Mouse (Mus musculus): Measurements from ENCODE around the gene Vav3. TPM values are rescaled to one million over a fixed set of nuclear protein-coding genes. Genes with fewer than 3 reads are reported as not detected.

Vav3 gene
- polyA plus RNA-seq, 1 experiment from 2014 or later, result 6.6 TPM

GRCm38 (mm10) chr3:109454633-109455032 lies 114.2 kb downstream of the Vav3 start:
- Histone ChIP-seq H3K9ac (replicated peaks) (no peak overlapping the region), H3K27me3 (no peaks in the 10 kb centered on the region), H3K4me1 (no peaks in the 10 kb centered on the region), H3K4me3 (no peak overlapping the region), H3K36me3 (no peaks in the 10 kb centered on the region), H3K27ac (replicated peaks) (no peak overlapping the region), H3K9me3 (0 out of 2 replicates have a peak, but pooled peaks cover 2% of the 10 kb centered on the region), H3K4me2 (replicated peaks) (no peak overlapping the region)
- ATAC-seq (replicated peaks), result no peak
- WGBS, result 62% methylated on average over 1 of the region's 1 CpGs

GRCm38 (mm10) chr3:109456340-109456739 lies 115.9 kb downstream of the Vav3 start:
- H3K4me2 ChIP-seq (replicated peaks), result no peak overlapping the region
- H3K9me3 ChIP-seq, result 0 out of 2 replicates have a peak, but pooled peaks cover 2% of the 10 kb centered on the region
- no peak overlapping the region for H3K27ac ChIP-seq (replicated peaks)
- H3K27me3 ChIP-seq, result no peaks in the 10 kb centered on the region
- no peaks in the 10 kb centered on the region for H3K36me3 ChIP-seq
- H3K4me1 ChIP-seq, result no peaks in the 10 kb centered on the region
- no peak overlapping the region for H3K4me3 ChIP-seq
- ATAC-seq (replicated peaks), result no peak
- WGBS, result 93% methylated on average over 1 of the region's 1 CpGs
- no peak overlapping the region for H3K9ac ChIP-seq (replicated peaks)

GRCm38 (mm10) chr3:109463684-109464083 lies 123.2 kb downstream of the Vav3 start:
- H3K27me3 ChIP-seq, result no peaks in the 10 kb centered on the region
- no peaks in the 10 kb centered on the region for H3K9me3 ChIP-seq
- no peak overlapping the region for H3K9ac ChIP-seq (replicated peaks)
- no peak overlapping the region for H3K27ac ChIP-seq (replicated peaks)
- no peak overlapping the region for H3K4me2 ChIP-seq (replicated peaks)
- H3K36me3 ChIP-seq, result no peaks in the 10 kb centered on the region
- no peak overlapping the region for H3K4me3 ChIP-seq
- no peak for ATAC-seq (replicated peaks)
- no peaks in the 10 kb centered on the region for H3K4me1 ChIP-seq
- 64% methylated on average over 6 of the region's 6 CpGs for whole genome bisulfite sequencing

GRCm38 (mm10) chr3:109464600-109464999 lies 124.1 kb downstream of the Vav3 start:
- Histone ChIP-seq H3K27me3 (no peaks in the 10 kb centered on the region), H3K4me1 (no peaks in the 10 kb centered on the region), H3K27ac (replicated peaks) (no peak overlapping the region), H3K36me3 (no peaks in the 10 kb centered on the region), H3K4me2 (replicated peaks) (no peak overlapping the region), H3K9ac (replicated peaks) (no peak overlapping the region), H3K4me3 (no peak overlapping the region), H3K9me3 (no peaks in the 10 kb centered on the region)
- ATAC-seq (replicated peaks), result no peak
- 86% methylated on average over 8 of the region's 8 CpGs for WGBS

GRCm38 (mm10) chr3:109466541-109466940 lies 126.1 kb downstream of the Vav3 start:
- H3K9ac ChIP-seq (replicated peaks), result no peak overlapping the region
- H3K27ac ChIP-seq (replicated peaks), result no peak overlapping the region
- ATAC-seq (replicated peaks), result no peak
- H3K4me1 ChIP-seq, result no peaks in the 10 kb centered on the region
- H3K36me3 ChIP-seq, result no peaks in the 10 kb centered on the region
- no peaks in the 10 kb centered on the region for H3K9me3 ChIP-seq
- no peak overlapping the region for H3K4me2 ChIP-seq (replicated peaks)
- no peaks in the 10 kb centered on the region for H3K27me3 ChIP-seq
- H3K4me3 ChIP-seq, result no peak overlapping the region

- no peak for ATAC-seq (replicated peaks)
Observed at GRCm38 (mm10) chr3:109467288-109467687, 126.8 kb downstream of the Vav3 start.

GRCm38 (mm10) chr3:109469465-109469864 lies 129.0 kb downstream of the Vav3 start:
- Histone ChIP-seq H3K27me3 (no peaks in the 10 kb centered on the region), H3K4me2 (replicated peaks) (no peak overlapping the region), H3K4me3 (no peak overlapping the region), H3K4me1 (no peaks in the 10 kb centered on the region), H3K9ac (replicated peaks) (no peak overlapping the region), H3K27ac (replicated peaks) (no peak overlapping the region), H3K9me3 (no peaks in the 10 kb centered on the region), H3K36me3 (no peaks in the 10 kb centered on the region)
- WGBS, result 62% methylated on average over 3 of the region's 3 CpGs
- ATAC-seq (replicated peaks), result no peak

More at GRCm38 (mm10) chr3:109467288-109467687, 126.8 kb downstream of the Vav3 start:
- Histone ChIP-seq H3K27me3 (no peaks in the 10 kb centered on the region), H3K4me2 (replicated peaks) (no peak overlapping the region), H3K36me3 (no peaks in the 10 kb centered on the region), H3K9me3 (no peaks in the 10 kb centered on the region), H3K4me3 (no peak overlapping the region), H3K27ac (replicated peaks) (no peak overlapping the region), H3K4me1 (no peaks in the 10 kb centered on the region), H3K9ac (replicated peaks) (no peak overlapping the region)
- WGBS, result 80% methylated on average over 4 of the region's 4 CpGs

GRCm38 (mm10) chr3:109470651-109471255 lies 130.3 kb downstream of the Vav3 start:
- 97% methylated on average over 1 of the region's 1 CpGs for WGBS
- Histone ChIP-seq H3K9ac (replicated peaks) (no peak overlapping the region), H3K27ac (replicated peaks) (no peak overlapping the region), H3K4me1 (no peaks in the 10 kb centered on the region), H3K4me3 (no peak overlapping the region), H3K9me3 (no peaks in the 10 kb centered on the region), H3K36me3 (no peaks in the 10 kb centered on the region), H3K4me2 (replicated peaks) (no peak overlapping the region), H3K27me3 (no peaks in the 10 kb centered on the region)
- no peak for ATAC-seq (replicated peaks)

- Histone ChIP-seq H3K4me2 (replicated peaks) (no peak overlapping the region), H3K27me3 (no peaks in the 10 kb centered on the region), H3K9ac (replicated peaks) (no peak overlapping the region), H3K4me3 (no peak overlapping the region), H3K27ac (replicated peaks) (no peak overlapping the region), H3K4me1 (no peaks in the 10 kb centered on the region), H3K36me3 (no peaks in the 10 kb centered on the region), H3K9me3 (no peaks in the 10 kb centered on the region)
- WGBS, result 72% methylated on average over 8 of the region's 8 CpGs
- ATAC-seq (replicated peaks), result no peak
Observed at GRCm38 (mm10) chr3:109476521-109476920, 136.1 kb downstream of the Vav3 start.

GRCm38 (mm10) chr3:109478297-109478696 lies 137.8 kb downstream of the Vav3 start:
- H3K4me1 ChIP-seq, result no peaks in the 10 kb centered on the region
- no peak overlapping the region for H3K4me3 ChIP-seq
- no peak overlapping the region for H3K4me2 ChIP-seq (replicated peaks)
- H3K36me3 ChIP-seq, result no peaks in the 10 kb centered on the region
- no peak overlapping the region for H3K27ac ChIP-seq (replicated peaks)
- H3K9ac ChIP-seq (replicated peaks), result no peak overlapping the region
- H3K27me3 ChIP-seq, result no peaks in the 10 kb centered on the region
- ATAC-seq (replicated peaks), result no peak
- WGBS, result 87% methylated on average over 4 of the region's 4 CpGs
- no peaks in the 10 kb centered on the region for H3K9me3 ChIP-seq

GRCm38 (mm10) chr3:109480625-109481024 lies 140.2 kb downstream of the Vav3 start:
- ATAC-seq (replicated peaks), result no peak
- no peaks in the 10 kb centered on the region for H3K4me1 ChIP-seq
- H3K9me3 ChIP-seq, result no peaks in the 10 kb centered on the region
- no peak overlapping the region for H3K4me3 ChIP-seq
- no peak overlapping the region for H3K4me2 ChIP-seq (replicated peaks)
- 92% methylated on average over 2 of the region's 2 CpGs for WGBS
- no peak overlapping the region for H3K27ac ChIP-seq (replicated peaks)
- no peaks in the 10 kb centered on the region for H3K27me3 ChIP-seq
- H3K9ac ChIP-seq (replicated peaks), result no peak overlapping the region
- H3K36me3 ChIP-seq, result no peaks in the 10 kb centered on the region

GRCm38 (mm10) chr3:109486786-109487185 lies 146.3 kb downstream of the Vav3 start:
- no peak for ATAC-seq (replicated peaks)
- no peak overlapping the region for H3K9ac ChIP-seq (replicated peaks)
- H3K4me1 ChIP-seq, result peaks cover 6% of the 10 kb centered on the region; the same call in 1 of the 2 replicates
- WGBS, result 71% methylated on average over 3 of the region's 3 CpGs
- no peaks in the 10 kb centered on the region for H3K9me3 ChIP-seq
- H3K4me2 ChIP-seq (replicated peaks), result no peak overlapping the region
- H3K27ac ChIP-seq (replicated peaks), result no peak overlapping the region
- H3K4me3 ChIP-seq, result no peak overlapping the region
- no peaks in the 10 kb centered on the region for H3K36me3 ChIP-seq
- H3K27me3 ChIP-seq, result no peaks in the 10 kb centered on the region

- Histone ChIP-seq H3K9ac (replicated peaks) (no peak overlapping the region), H3K27ac (replicated peaks) (no peak overlapping the region), H3K9me3 (no peaks in the 10 kb centered on the region), H3K4me2 (replicated peaks) (no peak overlapping the region), H3K27me3 (no peaks in the 10 kb centered on the region), H3K4me1 (peaks cover 6% of the 10 kb centered on the region; the same call in 1 of the 2 replicates), H3K4me3 (no peak overlapping the region), H3K36me3 (no peaks in the 10 kb centered on the region)
- 92% methylated on average over 4 of the region's 4 CpGs for WGBS
- ATAC-seq (replicated peaks), result no peak
Observed at GRCm38 (mm10) chr3:109487823-109488222, 147.4 kb downstream of the Vav3 start.

Data from forebrain, embryonic 15.5 days (tissue).